Mouse (Mus musculus): ENCODE measurements around the gene Frzb.

DNA sequence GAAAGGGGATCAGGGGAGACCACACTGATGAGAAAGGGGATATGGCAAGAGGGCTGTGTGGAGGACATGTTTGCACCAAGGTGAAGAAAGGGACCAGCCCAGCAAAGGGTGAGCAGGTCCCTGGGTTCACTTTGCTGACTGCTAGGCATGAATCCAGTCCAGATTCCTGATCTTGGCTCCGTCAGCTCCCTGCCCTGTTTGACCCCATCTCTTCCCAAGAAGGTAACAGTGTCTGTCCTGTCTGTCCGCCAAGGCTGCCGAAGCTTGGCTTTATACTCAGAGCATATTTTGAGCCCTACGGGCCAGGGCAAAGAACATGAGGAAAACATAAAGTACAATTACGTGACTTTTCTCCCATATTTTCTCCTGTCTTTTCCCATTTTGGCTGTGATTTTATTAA lies 67.6 kb downstream of the Frzb start:
- TF ChIP-seq CTCF (IDR thresholded peaks at IDR 0.05), result no peak
- no peak for TF ChIP-seq EP300 (IDR thresholded peaks at IDR 0.05)
